Mouse (Mus musculus) 416B (cell line): ENCODE results near the gene Ptprd.

Source experiments
- DNase-seq: peaks from one replicate; pipeline ENCODE4 v3.0.0; 2011; ENCODE audit warnings: low read depth

The Ptprd gene

DNA sequence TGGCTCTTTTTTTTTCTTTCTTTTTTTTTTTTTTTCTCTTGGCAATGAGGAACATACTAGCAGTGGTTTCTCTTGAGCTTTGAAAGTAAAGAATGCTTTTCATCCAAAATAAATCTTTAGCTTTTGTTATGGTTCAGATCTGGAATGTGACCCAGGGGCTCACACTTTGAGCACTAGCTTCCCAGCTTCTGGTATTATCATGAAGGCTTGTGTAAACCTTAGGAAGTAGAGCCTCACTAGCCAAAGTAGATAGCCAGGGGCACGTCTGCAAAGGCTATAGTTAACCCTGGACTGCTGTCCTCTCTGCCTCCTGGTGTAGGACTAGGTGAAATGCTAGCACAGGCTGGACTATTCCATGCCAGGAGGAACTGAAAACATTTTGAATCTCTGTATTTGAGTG is 1310.1 kb downstream of the Ptprd start:
- DNase-seq = no peak

GRCm38 (mm10) chr4:76889669-76890068 is 1322.1 kb downstream of the Ptprd start:
- DNase-seq = no peak

- DNase-seq = no peak
Observed at GRCm38 (mm10) chr4:76881610-76882009, 1330.2 kb downstream of the Ptprd start.

GRCm38 (mm10) chr4:76870971-76871370 is 1340.8 kb downstream of the Ptprd start:
- DNase-seq = no peak

DNA sequence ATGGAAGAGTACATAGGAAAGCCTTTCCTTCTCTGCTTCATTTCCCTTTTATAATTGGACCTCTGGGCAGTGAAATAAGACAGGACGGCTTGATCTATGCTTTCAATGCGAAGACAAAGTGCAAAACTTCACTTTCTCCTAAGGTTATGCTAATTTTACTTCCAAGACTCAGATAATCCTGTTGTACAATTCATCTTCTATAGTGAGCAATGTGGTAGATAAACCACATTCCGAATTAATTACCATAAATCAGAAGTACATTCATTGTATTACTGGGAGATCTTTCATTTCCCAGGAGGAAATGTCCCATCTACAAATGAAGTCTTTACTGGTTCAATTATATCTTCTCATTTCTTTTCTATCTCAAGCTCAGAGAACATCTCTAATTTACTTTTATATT is 1346.2 kb downstream of the Ptprd start:
- DNase-seq = no peak

DNA sequence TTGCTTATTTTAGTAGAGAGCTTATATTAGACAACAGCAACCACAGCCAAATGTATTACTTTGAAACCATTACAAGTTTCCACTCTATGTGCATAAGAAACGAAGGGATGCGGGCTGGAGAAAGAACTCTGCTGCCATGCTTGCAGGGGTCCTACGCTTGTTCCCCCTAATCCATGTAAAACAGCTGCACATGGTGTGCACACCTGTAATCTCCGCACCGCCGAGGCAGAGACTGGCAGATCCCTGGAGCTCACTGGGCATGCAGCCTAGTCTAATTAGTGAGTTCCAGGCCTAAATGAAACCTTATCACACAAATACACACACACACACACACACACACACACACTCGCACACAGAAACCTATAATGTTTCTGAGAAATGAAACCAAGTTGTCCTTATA is 1365.5 kb downstream of the Ptprd start:
- DNase-seq = no peak

DNA sequence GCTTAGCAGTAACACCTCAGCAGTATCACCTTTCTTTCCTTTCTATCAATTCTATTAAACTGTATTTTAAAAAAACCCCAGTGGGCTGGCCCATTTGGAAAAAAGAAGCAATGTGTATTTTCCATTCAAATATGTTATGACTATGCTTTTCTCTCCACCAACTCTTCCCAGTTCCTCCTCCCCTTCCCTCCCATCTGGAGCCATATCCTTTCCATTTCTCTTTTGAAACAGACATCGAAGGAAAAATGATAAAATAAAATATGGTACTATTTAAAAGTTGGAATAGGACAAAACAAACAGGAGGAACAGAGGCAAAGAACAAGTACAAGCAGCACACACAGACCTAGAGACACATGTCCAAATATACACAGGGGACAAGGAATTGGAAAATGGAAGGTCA is 1372.7 kb downstream of the Ptprd start:
- no peak for DNase-seq

DNA sequence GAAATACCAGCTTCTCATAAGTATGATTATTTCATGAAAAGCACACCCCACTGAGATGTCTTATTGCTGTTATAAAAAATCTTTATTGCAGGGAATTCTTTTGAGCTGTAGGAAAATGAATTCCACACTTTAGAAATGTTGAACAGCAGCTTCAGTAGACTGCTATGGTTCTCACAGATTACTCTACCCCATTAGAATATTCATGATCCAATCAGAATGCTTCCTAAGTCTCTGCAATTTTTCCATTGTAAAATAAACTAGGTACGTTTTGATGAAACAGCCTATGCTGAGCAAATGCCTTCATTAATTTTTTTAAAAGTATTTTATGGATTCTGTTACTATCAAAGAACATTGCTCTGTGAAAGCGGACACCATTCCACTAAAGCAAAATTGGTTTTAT is 1399.6 kb downstream of the Ptprd start:
- DNase-seq = no peak

DNA sequence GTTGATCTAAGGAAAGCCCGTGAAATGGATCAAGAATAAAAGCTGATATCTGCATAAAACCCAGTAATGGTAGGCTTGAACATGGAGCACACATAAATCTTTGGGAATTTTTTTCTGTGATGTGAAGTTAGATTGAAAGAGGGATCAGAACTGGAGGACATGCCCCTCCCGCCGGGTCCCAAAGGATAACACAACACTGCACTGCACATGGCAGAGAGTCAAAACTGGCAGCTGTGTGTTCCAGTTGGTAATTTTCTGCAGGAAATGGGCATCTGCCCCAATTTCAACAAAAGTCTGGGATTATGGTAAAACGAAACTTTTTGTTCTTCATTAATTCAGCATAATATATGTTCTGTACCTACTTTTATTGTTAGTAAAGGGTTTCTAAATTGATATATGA is 1409.1 kb downstream of the Ptprd start:
- DNase-seq = no peak

DNA sequence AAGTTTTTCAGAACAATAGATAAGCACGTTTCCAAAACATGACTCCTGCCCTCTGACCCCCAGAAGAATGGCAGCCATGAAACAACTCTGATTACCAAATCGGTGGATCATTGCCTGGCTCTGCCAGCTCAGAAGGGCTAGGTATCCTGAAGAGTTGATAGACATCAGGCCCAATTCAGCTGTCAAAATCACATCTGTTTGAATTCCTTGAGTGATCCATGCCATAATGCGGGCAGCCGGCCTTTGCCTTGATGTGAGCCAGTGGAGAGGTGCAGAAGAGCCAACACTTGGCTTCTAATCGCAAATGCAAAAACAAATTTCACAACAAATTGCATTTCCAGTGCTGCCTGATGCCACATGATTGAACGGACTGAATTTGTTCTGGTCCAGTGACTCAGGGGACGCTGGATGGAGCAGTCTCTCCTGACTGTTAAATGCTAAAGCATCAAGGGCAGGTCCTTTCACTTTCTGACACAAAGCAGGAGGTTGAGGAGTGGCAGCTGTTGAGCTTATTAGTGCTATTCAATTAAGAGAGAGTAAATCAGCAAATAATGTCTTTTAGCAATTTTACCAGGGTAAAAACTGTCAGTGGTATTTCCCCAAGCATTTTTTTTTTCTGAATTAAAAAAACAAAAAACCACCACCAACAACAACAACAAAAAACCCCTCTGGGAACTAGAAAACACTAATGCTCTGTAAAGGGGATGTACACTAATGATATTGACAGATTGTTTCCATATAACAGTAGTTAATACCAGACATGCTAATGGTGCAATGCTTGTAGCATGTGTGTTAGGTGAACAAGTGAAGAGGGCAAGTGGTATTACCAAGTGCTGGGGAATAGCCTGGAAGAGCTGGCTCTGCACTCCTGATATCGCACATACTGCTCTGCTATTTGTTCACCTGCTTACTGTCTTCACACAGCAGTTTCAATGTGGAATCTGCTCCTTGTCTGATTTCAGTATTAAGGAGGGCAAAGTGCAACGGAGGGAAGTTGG is 1413.5 kb downstream of the Ptprd start:
- DNase-seq = no peak

GRCm38 (mm10) chr4:76785389-76785788 is 1426.4 kb downstream of the Ptprd start:
- no peak for DNase-seq

- no peak for DNase-seq
Observed at GRCm38 (mm10) chr4:76779558-76780124, 1432.1 kb downstream of the Ptprd start.

DNA sequence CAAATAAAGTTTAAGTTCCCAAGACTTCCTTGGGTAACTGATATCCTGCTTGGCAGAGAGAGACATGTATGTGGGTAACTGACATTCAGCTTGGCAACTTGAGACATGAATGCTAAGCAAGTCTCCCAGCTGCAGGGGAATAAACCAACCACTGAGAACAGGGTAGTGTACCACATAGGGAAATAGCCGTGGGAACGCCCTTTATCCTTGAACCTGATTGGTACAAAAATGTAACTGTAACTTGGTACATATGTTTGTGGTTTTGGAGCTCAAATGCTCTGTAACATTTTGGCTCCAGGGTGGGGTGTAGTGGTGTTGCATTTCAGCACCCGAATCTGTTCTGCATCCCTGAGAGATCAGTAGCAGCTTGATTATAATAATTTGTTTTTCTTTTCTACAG is 1444.8 kb downstream of the Ptprd start:
- DNase-seq = no peak

DNA sequence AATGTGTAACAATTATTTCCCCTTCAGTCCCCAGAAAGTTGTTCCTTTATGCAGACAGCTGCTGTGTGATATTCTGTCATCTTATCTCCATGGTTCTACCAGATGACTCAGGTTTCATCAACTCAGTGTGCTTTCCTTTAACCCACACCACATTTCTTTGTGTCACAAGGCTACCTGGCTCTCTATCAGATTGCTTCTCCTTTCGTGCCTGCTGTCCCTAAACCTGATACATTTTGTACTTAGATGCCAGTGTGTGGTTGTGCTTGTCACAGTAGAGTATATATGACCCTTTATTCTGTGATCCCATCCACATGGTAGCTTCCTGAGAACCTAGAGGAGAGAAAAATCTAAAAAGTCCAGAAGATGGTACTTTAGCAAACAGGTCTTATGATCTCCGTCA is 1445.3 kb downstream of the Ptprd start:
- DNase-seq = no peak

DNA sequence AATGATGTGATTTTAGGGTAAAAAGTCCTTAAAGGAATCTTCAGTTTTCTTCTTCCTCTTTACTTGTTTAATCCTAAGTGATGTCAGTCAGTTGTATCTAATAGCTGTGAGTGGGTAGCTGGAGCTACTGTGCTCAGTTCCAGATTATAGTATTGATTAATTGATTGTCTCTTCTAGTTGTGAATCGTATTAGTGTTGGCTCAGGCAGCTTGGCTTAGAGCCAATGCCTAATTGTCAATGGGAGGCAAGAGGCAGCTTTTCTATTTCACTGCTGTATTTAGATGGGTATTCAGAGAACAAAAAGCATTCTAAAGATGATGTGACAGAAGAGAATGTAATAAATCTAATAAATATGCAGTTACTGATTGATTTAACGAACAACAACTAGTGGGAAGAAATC is 1461.1 kb downstream of the Ptprd start:
- DNase-seq = no peak

DNA sequence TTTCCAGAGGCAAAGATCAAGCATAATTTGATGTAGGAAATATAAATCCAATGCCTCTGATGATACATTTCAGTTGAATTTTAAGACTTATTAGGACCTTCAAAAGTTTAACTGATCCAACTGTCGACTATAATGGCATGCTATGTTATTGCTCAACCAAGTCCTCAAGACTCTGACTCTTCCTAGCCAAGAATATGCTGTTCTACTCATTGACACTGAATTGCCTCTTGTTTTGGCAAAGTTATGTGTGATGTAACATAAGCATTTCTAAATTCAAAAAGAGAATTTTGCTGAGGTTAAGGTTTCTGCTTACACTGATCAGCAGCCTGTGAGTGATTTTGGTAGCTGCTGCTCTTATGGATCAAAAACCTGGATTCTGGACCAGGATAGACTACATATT is 1475.9 kb downstream of the Ptprd start:
- DNase-seq = no peak

- DNase-seq = no peak
Observed at GRCm38 (mm10) chr4:76675726-76676125, 1536.0 kb downstream of the Ptprd start.

DNA sequence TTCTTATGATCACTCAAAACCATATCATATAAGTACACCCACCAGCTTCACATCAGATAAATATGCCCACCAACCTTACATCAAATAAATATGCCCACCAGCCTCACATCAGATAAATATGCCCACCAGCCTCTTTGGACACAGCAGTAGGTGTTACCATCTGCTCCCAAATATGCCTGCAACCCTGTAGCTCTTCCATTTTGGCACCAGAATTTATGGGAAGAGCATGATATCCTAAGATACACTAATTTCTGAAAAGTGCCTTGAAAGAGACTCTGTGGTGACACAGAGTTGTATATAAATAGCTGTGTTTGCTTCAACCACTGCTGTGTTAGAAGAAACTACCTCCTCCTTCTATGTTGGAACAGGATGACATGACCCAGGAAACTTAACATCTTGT is 1538.5 kb downstream of the Ptprd start:
- DNase-seq = no peak

DNA sequence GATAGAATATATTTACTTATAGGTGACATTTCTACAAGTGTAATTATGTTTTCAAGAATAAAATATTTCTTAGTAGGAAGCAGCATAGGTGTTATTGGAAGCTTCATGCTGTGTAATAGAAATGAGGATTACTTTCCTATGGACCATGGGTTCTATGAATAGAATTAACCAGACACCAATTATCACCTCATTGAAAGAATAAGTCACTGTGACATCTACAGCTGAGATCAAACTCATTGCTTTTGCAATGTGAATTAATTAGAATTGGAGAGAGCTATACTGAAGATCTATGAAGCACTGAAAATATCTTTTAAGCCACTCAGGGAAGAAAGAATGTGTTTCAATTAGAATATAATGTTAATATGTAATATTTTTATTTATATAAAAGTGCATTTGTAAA is 1539.1 kb downstream of the Ptprd start:
- DNase-seq = no peak

- DNase-seq = no peak
Observed at GRCm38 (mm10) chr4:76661725-76662124, 1550.0 kb downstream of the Ptprd start.

- DNase-seq = no peak
Observed at GRCm38 (mm10) chr4:76660146-76660545, 1551.6 kb downstream of the Ptprd start.

DNA sequence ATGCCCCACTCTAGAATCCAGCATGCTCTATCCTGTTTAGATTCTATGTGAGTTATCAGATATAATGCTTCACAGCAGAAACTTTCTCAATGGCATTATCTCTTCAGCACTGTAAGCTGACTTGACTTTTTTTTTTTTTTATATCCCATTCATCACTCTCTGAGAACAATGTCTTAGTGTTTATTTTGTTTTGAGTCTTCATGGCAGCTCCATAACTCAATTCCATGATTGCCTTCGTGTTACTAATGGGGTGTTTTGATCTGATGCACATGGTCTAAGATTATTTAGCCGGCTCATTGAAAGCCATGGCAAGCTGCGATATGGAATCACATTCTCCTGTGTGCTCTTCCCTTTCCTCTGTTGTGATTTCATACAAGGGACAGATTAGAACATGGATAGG is 1555.0 kb downstream of the Ptprd start:
- DNase-seq = no peak

DNA sequence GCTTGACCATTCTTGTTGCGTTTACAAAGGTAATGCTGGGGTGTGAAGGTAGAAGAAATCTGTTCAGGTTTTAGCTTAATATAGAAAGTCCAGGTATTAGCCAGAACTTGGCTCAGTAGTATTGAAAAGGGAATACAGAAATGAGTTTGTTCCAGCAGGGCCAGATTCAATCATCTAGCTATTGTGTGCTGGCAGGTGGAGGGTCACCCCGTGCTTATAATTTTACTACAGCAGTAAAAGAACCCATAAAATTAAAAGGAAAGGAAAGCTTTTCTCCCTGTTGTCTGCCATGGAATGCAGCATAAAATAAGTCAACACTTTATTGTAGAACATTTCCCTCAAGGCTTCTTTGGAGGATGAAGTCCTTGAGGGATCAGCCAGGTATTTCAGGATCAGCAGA is 1558.8 kb downstream of the Ptprd start:
- no peak for DNase-seq

GRCm38 (mm10) chr4:76621740-76622139 is 1590.0 kb downstream of the Ptprd start:
- DNase-seq = no peak
